Comparison of ENCODE assay signal across 8 mouse cellular contexts in the genomic region with DNA sequence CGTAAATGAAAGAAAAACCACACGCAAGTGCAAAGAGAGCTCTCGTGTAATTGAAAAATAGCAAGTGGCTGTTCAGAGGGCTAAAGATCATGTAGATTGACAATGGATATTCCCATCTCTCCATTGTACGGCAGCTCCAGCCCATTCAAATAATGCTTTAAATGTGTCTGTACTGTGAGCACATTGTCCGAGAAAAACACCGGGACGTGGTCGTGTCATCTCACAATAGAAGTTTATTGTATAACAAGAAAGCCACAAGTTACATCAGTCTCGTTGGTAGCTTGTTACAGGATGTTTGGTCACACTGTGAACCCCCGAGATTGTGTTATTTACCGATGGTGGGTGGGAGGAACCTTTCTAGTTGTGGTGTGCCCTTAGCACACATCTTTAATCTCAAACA. TPM values are rescaled to one million over a fixed set of nuclear protein-coding genes. Genes with fewer than 3 reads are reported as not detected.
DNase-seq lines count a peak whose midpoint lies in the region; ATAC-seq and TF ChIP-seq lines count a peak whose summit lies in the region.

No protein-coding gene starts in this region.

- ATAC-seq in heart, embryonic 11.5 days (replicated peaks; ENCODE audit: insufficient number of reproducible peaks, low FRiP score, low TSS enrichment): no peak
- ATAC-seq in CD4-positive, CD25-positive, alpha-beta regulatory T cell, adult 4 months: peak; percentile 42
- no peak for ATAC-seq in forebrain, postnatal 0 days

- no peaks in the 10 kb centered on the region for H3K9me3 ChIP-seq in heart, embryonic 11.5 days (replicated peaks; ENCODE audit: control insufficient read depth, low read length)
- no peaks in the 10 kb centered on the region for H3K9me3 ChIP-seq in forebrain, postnatal 0 days (ENCODE audit: low read length)
- no peaks in the 10 kb centered on the region for H3K9me3 ChIP-seq in megakaryocyte, embryonic 14.5 days

- no peaks in the 10 kb centered on the region; the same call in 1 of the 2 replicates for H3K36me3 ChIP-seq in heart, embryonic 11.5 days (ENCODE audit: control insufficient read depth, insufficient read depth, low read length)
- peaks cover 12% of the 10 kb centered on the region for H3K36me3 ChIP-seq in forebrain, postnatal 0 days (ENCODE audit: insufficient read depth)
- peaks cover 65% of the 10 kb centered on the region for H3K36me3 ChIP-seq in megakaryocyte, embryonic 14.5 days (replicated peaks; ENCODE audit: low read length)

- no peaks in the 10 kb centered on the region for H3K27me3 ChIP-seq in heart, embryonic 11.5 days (ENCODE audit: control insufficient read depth, insufficient read depth, low read length)
- no peaks in the 10 kb centered on the region for H3K27me3 ChIP-seq in forebrain, postnatal 0 days (ENCODE audit: insufficient read depth, low read length)
- H3K27me3 ChIP-seq in megakaryocyte, embryonic 14.5 days (replicated peaks): no peaks in the 10 kb centered on the region

- peak overlapping the region; percentile 77 for H3K4me3 ChIP-seq in heart, embryonic 11.5 days (ENCODE audit: low read depth, low read length)
- H3K4me3 ChIP-seq in forebrain, postnatal 0 days (ENCODE audit: low read depth, low read length): peak overlapping the region; percentile 67
- peak overlapping the region; percentile 97 for H3K4me3 ChIP-seq in megakaryocyte, embryonic 14.5 days (replicated peaks)

- peak overlapping the region; percentile 80 for H3K4me2 ChIP-seq in heart, embryonic 11.5 days
- H3K4me2 ChIP-seq in forebrain, postnatal 0 days (ENCODE audit: low read depth): peak overlapping the region; percentile 61

- DNase-seq in heart, adult 9 months (ENCODE audit: low spot score in 2 of 2): no peak
- DNase-seq in forebrain, postnatal 0 days: no peak
- no peak for DNase-seq in layer of hippocampus, adult 11-12 months (ENCODE audit: low spot score)
- DNase-seq in right cerebral cortex, postnatal 10 days (ENCODE audit: low spot score in 2 of 2): no peak
- no peak for DNase-seq in right cerebral cortex, adult 2 months (ENCODE audit: low spot score in 2 of 2)

- H3K4me1 ChIP-seq in heart, embryonic 11.5 days (ENCODE audit: control insufficient read depth, insufficient read depth, low read length): peaks cover 7% of the 10 kb centered on the region
- H3K4me1 ChIP-seq in forebrain, postnatal 0 days (ENCODE audit: insufficient read depth): peaks cover 10% of the 10 kb centered on the region; the same call in 1 of the 2 replicates
- peaks cover 82% of the 10 kb centered on the region for H3K4me1 ChIP-seq in megakaryocyte, embryonic 14.5 days

- peak overlapping the region; percentile 90 for H3K9ac ChIP-seq in heart, embryonic 11.5 days (ENCODE audit: low read depth, low read length)
- peak overlapping the region; percentile 86 for H3K9ac ChIP-seq in forebrain, postnatal 0 days

- peak overlapping the region; percentile 89 for H3K27ac ChIP-seq in heart, embryonic 11.5 days (ENCODE audit: low read depth, low read length)
- H3K27ac ChIP-seq in forebrain, postnatal 0 days (ENCODE audit: low read depth, low read length): peak overlapping the region; percentile 95

- WGBS in heart, embryonic 11.5 days (ENCODE audit: insufficient replicate concordance): 13% methylated on average over 11 of the region's 11 CpGs
- 3% methylated on average over 11 of the region's 11 CpGs for WGBS in forebrain, postnatal 0 days

- TF ChIP-seq CTCF in forebrain, postnatal 0 days (IDR thresholded peaks at IDR 0.05; ENCODE audit: low read depth): no peak

RNA-seq across cellular contexts. Expression of a gene that starts 0.6 kb away (rescaled TPM):
- 36.5 and 37.1 TPM in 2 replicates for polyA plus RNA-seq in heart, embryonic 11.5 days (2014; fragmentation: Nextera tagmentation; extraction: Ambion mirVana)
- polyA plus RNA-seq in CD4-positive, CD25-positive, alpha-beta regulatory T cell, adult 4 months (2017; shearing (Covaris generic)): 10 to 100 TPM; 61.1 to 68.8 TPM
- 29.0 and 48.5 TPM in 2 replicates for total RNA-seq in forebrain, postnatal 0 days (2014; rRNA removed)
- polyA plus RNA-seq in forebrain, postnatal 0 days (2015; fragmentation: Nextera tagmentation; extraction: Ambion mirVana): 53.5 and 55.4 TPM in 2 replicates
- polyA plus RNA-seq in megakaryocyte, embryonic 14.5 days (2012; ENCODE audit: insufficient read depth, low replicate concordance): 1.5 and 17.3 TPM in 2 replicates

RNA-seq across cellular contexts. Expression of a gene that starts 0.9 kb away (rescaled TPM):
- polyA plus RNA-seq in heart, embryonic 11.5 days (2014; fragmentation: Nextera tagmentation; extraction: Ambion mirVana): 35.0 and 36.4 TPM in 2 replicates
- polyA plus RNA-seq in CD4-positive, CD25-positive, alpha-beta regulatory T cell, adult 4 months (2017; shearing (Covaris generic)): 10 to 100 TPM; 43.6 to 56.9 TPM
- 41.6 and 46.8 TPM in 2 replicates for total RNA-seq in forebrain, postnatal 0 days (2014; rRNA removed)
- polyA plus RNA-seq in forebrain, postnatal 0 days (2015; fragmentation: Nextera tagmentation; extraction: Ambion mirVana): 41.5 and 48.5 TPM in 2 replicates
- 4.4 and 4.8 TPM in 2 replicates for polyA plus RNA-seq in megakaryocyte, embryonic 14.5 days (2012; ENCODE audit: insufficient read depth, low replicate concordance)

RNA-seq across cellular contexts. Expression of a gene that starts 22.0 kb away (rescaled TPM):
- polyA plus RNA-seq in heart, embryonic 11.5 days (2014; fragmentation: Nextera tagmentation; extraction: Ambion mirVana): 134 and 148 TPM in 2 replicates
- polyA plus RNA-seq in CD4-positive, CD25-positive, alpha-beta regulatory T cell, adult 4 months (2017; shearing (Covaris generic)): 100 to 1,000 TPM; 507 to 582 TPM
- 121 and 143 TPM in 2 replicates for total RNA-seq in forebrain, postnatal 0 days (2014; rRNA removed)
- 62.6 and 86.0 TPM in 2 replicates for polyA plus RNA-seq in forebrain, postnatal 0 days (2015; fragmentation: Nextera tagmentation; extraction: Ambion mirVana)
- polyA plus RNA-seq in megakaryocyte, embryonic 14.5 days (2012; ENCODE audit: insufficient read depth, low replicate concordance): 0.98 TPM in 1 of 2 replicates, not detected in the other

RNA-seq across cellular contexts. Expression of a gene that starts 53.2 kb away (rescaled TPM):
- 274 and 298 TPM in 2 replicates for polyA plus RNA-seq in heart, embryonic 11.5 days (2014; fragmentation: Nextera tagmentation; extraction: Ambion mirVana)
- polyA plus RNA-seq in CD4-positive, CD25-positive, alpha-beta regulatory T cell, adult 4 months (2017; shearing (Covaris generic)): 100 to 1,000 TPM; 388 to 409 TPM
- total RNA-seq in forebrain, postnatal 0 days (2014; rRNA removed): 322 and 340 TPM in 2 replicates
- 344 and 354 TPM in 2 replicates for polyA plus RNA-seq in forebrain, postnatal 0 days (2015; fragmentation: Nextera tagmentation; extraction: Ambion mirVana)
- polyA plus RNA-seq in megakaryocyte, embryonic 14.5 days (2012; ENCODE audit: insufficient read depth, low replicate concordance): 0.56 and 3.4 TPM in 2 replicates

RNA-seq across cellular contexts. Expression of a gene that starts 59.0 kb away (rescaled TPM):
- polyA plus RNA-seq in heart, embryonic 11.5 days (2014; fragmentation: Nextera tagmentation; extraction: Ambion mirVana): 26.7 and 30.0 TPM in 2 replicates
- 10 to 100 TPM; 18.3 to 19.3 TPM for polyA plus RNA-seq in CD4-positive, CD25-positive, alpha-beta regulatory T cell, adult 4 months (2017; shearing (Covaris generic))
- total RNA-seq in forebrain, postnatal 0 days (2014; rRNA removed): 24.1 and 68.5 TPM in 2 replicates
- polyA plus RNA-seq in forebrain, postnatal 0 days (2015; fragmentation: Nextera tagmentation; extraction: Ambion mirVana): 17.0 and 21.6 TPM in 2 replicates
- polyA plus RNA-seq in megakaryocyte, embryonic 14.5 days (2012; ENCODE audit: insufficient read depth, low replicate concordance): 1.7 and 23.4 TPM in 2 replicates

Comparison
In these comparisons a context has a peak if more than half of its experiments do, and no peak if none do; other contexts are left out.
1. RNA of a gene that starts 22.0 kb away (polyA plus RNA-seq): 507 to 582 TPM in CD4-positive, CD25-positive, alpha-beta regulatory T cell, adult 4 months, 134 to 148 TPM in heart, embryonic 11.5 days and 62.6 to 86.0 TPM in forebrain, postnatal 0 days; 0.98 TPM in megakaryocyte, embryonic 14.5 days; every median in the first group is over 10 times any median in the second.
2. Peak in every context shown above with its lines, with median percentiles within 50 percentile points of each other: H3K4me3 ChIP-seq.